29 mouse cellular contexts compared by ENCODE assay signal in genomic region chr11:100648405-100648804, GRCm38 (mm10). TPM values are rescaled to one million over a fixed set of nuclear protein-coding genes. Genes with fewer than 3 reads are reported as not detected.
"Had no signal": no experiment of that assay in that cellular context is flagged by ENCODE, and none has a peak within 500 bp of the region (broad histone marks: within the 10 kb centered on the region; RNA-seq: fewer than 3 reads in every experiment).

No protein-coding gene starts in this region.

- H3K36me3 ChIP-seq: embryonic facial prominence, embryonic 10.5 days; embryonic facial prominence, embryonic 12.5 days; embryonic facial prominence, embryonic 13.5 days; embryonic facial prominence, embryonic 15.5 days; forebrain, embryonic 12.5 days; forebrain, embryonic 15.5 days; heart, embryonic 10.5 days had no signal

- H3K27ac ChIP-seq: embryonic facial prominence, embryonic 10.5 days; embryonic facial prominence, embryonic 12.5 days; embryonic facial prominence, embryonic 13.5 days; embryonic facial prominence, embryonic 15.5 days; forebrain, embryonic 12.5 days; forebrain, embryonic 13.5 days; forebrain, embryonic 15.5 days; gastrocnemius, adult 2 months; heart, adult 2 months; heart, embryonic 10.5 days had no signal

- H3K4me3 ChIP-seq: embryonic facial prominence, embryonic 10.5 days; embryonic facial prominence, embryonic 12.5 days; embryonic facial prominence, embryonic 13.5 days; embryonic facial prominence, embryonic 15.5 days; erythroblast, embryonic 14.5 days; forebrain, embryonic 12.5 days; forebrain, embryonic 13.5 days; forebrain, embryonic 15.5 days; gastrocnemius, adult 2 months; heart, adult 2 months; heart, embryonic 10.5 days had no signal

- H3K9me3 ChIP-seq: embryonic facial prominence, embryonic 10.5 days; embryonic facial prominence, embryonic 12.5 days; embryonic facial prominence, embryonic 13.5 days; embryonic facial prominence, embryonic 15.5 days; forebrain, embryonic 12.5 days; forebrain, embryonic 13.5 days; forebrain, embryonic 15.5 days; heart, embryonic 10.5 days had no signal

- H3K4me2 ChIP-seq: embryonic facial prominence, embryonic 12.5 days; embryonic facial prominence, embryonic 13.5 days; forebrain, embryonic 12.5 days; forebrain, embryonic 13.5 days; forebrain, embryonic 15.5 days; heart, embryonic 11.5 days had no signal

- DNase-seq: cerebellum, adult 9-11 months; cerebellum, postnatal 10 days; cerebellum, postnatal 14 days; cerebellum, postnatal 25 days; cerebellum, postnatal 36 days; embryo, embryonic 11 days; forebrain, postnatal 0 days; gastrocnemius, adult 2 months; gastrocnemius, postnatal 10 days; gastrocnemius, postnatal 14 days; gastrocnemius, postnatal 25 days; gastrocnemius, postnatal 36 days; heart, adult 11 months; heart, adult 18-20 months; heart, adult 2 months had no signal

- H3K9ac ChIP-seq: embryonic facial prominence, embryonic 12.5 days; embryonic facial prominence, embryonic 13.5 days; embryonic facial prominence, embryonic 15.5 days; forebrain, embryonic 12.5 days; forebrain, embryonic 13.5 days; forebrain, embryonic 15.5 days; forebrain, postnatal 0 days had no signal

- H3K4me1 ChIP-seq: forebrain, embryonic 12.5 days; forebrain, embryonic 15.5 days had no signal

RNA-seq across cellular contexts. Expression of gene Zfp385c, which starts 43.9 kb away (rescaled TPM):
- total RNA-seq: common myeloid progenitor, adult 5-6 weeks; granulocyte monocyte progenitor cell, adult 5-6 weeks had no signal
- polyA plus RNA-seq: erythroblast, embryonic 14.5 days; forebrain, embryonic 11.5 days; forebrain, embryonic 14.5 days had no signal
